Mouse (Mus musculus): ENCODE measurements around the gene Akt1s1.
"Not testable (repeated sequence)": the region's sequence is repeated elsewhere in the genome, so short reads cannot be mapped to it uniquely, and the experiment has no call there.

Akt1s1 gene

DNA sequence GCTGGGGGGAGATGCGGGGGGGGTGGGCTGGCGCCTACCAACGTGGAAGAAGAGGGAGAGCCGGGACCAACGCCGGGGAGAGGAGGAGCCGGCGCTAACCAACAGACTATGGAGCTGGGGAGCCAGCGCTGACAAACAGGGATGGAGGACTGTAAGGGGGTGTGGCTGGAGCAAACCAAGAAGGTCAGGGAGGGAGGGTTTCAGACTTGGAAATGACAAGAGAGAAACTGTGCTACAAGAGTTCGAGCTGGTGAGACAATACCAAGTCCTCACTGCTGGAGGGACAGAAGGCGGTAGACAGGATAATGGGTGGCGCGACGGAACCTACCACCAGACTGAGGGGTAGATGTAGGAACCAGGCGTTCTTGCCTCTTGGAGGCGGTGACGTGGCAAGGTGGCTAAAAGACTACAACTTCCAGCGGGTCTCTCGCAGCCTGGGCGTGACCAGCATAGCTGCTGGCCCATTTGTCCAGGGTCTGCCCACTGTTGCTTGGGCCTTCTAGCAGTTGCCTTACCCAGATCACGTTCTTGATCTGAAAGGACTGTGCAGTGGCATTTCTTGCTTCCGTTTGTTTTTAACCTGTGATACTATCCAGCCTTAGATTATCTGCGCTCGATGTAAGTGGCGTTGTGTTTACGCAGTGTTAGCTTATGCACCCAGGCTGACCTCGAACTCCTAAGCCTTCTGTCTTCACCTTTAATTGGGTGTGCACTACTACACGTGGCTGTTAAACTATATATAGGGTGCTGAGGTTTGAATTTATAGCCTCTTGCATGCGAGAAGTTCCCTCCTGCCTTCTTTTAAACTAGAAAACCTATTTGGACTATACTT, 21.1 kb downstream of the Akt1s1 start, which contains the start of gene Ptov1:
Gene Ptov1 (minus strand): TSS at position 92 of the 832 bp plus-strand sequence.
- peak; percentile 72 for DNase-seq (ENCODE audit: low spot score)

DNA sequence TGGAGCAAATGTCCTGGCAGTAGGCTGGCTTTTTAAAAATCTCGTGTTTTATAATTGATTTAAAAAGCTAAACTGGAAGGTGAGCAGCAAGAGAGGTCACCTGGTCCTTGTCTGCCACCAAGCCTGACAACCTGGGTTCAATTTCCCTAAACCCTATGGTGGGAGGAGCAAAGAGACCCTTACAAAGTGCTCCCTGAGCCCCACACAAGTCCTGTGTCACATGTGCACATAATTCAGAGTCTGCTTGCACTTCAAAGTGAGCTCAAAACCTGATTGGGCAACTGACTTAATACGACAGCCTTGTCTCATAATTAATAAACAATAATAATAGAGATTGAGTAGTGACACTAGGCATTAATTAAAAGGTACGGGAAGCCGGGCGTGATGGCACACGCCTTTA, 21.8 kb downstream of the Akt1s1 start:
- DNase-seq (ENCODE audit: low spot score): no peak

DNA sequence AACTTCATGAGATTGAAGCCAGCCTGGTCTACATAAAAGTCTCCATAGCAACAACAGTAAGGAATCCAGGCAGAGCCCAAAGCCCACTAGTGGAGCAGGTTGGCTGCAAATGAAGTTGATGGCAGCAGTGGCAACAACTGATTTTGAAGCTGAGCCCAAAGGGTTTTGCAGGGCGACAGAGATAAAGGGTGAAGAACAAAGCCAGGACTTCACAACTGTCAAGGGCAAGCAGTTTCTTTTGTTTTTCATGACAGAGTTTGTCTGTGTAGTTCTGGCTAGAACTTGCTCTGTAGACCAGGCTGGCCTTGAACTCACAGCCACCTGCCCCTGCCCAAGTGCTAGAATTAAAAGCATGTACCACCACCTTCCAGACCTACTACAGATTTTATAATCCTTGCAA, 22.4 kb downstream of the Akt1s1 start:
- no peak for DNase-seq (ENCODE audit: low spot score)

DNA sequence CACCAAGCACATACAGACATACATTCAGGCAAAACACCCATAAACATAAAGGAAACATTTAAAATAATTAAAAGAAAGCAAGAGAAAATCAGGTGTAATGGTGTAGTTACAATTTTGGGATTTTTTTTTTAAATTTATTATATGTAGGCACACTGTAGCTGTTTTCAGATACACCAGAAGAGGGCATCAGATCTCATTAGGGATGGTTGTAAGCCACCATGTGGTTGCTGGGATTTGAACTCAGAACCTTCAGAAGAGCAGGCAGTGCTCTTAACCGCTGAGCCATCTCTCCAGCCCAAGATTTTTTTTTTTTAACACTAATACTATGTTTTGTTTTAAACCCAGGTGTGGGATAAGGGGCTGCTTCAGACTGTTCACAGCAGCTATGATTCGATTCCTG, 23.0 kb downstream of the Akt1s1 start:
- not testable (repeated sequence) for DNase-seq (ENCODE audit: low spot score)

DNA sequence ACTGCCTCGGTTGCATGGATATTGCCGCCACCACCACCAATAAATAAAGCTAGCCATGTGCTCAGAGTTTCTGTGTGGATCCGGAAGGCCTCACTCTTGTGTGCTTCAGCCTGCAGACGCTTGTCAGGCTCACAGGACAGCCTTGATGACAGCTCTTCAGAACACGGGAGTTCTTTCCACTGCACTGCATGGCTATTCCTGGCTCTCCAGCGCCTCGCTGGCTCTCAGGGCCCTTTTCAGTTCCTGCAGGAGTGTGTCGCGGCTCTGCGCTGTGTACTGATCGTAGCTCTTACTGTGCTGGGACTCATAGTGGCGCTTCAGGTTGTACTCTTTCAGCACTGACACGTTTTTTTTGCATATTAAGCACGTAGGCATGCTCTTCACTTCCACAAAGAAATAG, 29.0 kb downstream of the Akt1s1 start:
- DNase-seq (ENCODE audit: low spot score): no peak

DNA sequence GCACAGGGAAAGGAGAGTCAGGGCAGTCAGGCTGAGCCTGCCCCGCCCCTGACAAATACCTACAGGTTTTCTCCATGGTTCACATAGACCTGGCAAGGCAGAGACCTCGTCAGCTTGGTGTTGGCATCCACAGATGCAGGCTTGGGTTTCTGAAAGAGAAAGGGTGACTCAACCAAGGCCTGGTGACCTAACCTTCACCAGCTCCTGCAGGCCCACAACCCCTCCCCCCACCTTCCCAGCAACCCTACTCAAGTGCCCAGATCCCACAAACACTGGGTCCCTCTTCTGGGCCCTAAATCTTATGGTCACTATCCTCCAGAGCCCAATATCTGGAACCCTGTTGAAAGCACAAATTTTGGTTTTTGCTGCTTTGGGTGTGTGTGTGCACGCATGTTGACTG, 34.2 kb downstream of the Akt1s1 start:
- no peak for DNase-seq (ENCODE audit: low spot score)

DNA sequence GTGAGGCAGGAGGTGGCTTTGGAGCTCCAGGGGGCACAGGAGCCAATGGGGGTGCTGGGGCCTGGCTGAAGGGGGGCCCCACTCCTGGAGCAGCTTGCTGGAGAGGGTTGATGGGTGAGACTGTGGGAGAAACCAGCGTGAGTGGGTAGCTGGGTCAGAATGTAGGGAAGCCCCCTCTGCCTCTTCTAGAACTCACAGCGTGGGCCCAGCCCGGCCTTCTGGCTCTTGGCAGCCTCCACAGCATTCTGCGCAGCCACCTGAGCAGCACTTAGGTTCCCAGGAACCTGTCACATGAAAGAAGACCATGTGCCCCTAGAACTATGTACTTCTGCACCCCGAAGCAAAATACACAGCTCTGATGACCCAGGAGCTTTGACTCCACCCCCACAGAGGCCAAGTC, 35.8 kb downstream of the Akt1s1 start:
- no peak for DNase-seq (ENCODE audit: low spot score)

DNA sequence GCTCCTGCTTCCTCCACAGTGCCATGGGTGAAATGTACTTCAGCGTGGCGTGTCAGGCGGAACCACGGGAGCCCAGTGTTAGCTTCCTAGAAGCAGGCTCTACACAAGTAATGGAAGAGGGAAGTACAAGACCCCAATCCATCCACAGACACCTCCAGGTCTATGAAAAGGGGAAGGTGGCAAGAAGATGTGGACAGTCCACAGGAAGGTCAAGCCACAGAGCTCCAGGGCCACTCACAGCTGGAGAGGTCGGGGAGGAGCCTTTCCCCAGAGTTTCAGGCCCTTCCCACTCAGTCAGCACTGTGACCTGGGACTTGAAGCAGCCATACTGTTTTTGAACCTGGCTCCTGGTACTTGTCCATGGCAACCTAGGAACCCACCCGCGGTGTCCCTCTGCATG, 38.2 kb downstream of the Akt1s1 start:
- no peak for DNase-seq (ENCODE audit: low spot score)

DNA sequence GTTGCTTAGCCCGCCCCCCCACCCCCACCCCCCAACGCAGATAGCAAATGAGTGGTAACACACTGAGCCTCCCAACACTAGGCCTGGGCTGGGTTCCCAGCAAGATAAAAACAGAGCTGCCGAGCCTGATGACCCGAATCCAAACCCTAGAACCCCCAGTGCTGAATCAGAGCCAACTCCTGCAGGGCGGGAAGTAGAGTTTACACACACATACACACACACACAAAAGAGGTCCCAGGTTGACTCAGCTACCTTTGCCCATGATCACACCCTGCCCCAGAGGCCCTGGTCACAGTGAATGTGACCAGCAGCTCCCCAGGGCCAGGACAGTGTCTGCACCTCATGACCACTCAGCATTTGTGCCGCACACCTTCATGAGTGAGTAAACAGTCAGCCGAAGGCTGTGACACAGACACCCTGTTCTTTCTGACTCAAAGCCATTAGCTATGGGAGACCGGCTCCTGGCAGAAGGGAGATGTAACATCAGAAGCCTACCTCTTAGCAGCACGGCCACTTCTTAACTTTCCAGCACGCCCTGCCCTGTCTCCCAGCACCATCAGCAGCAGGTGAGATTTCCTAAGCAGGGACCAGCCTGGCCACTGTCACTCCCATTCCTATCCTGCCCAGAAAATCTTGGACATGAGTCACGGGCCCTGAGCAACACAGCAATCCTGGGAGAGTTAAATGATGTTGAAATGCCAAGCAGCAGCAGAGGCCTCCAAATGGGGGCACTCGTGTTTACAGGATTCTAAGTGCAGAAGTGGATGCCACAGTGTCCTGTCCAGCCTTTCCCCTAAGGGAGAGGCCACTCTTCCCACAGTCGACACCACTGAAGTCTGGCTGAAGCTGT, 39.7 kb downstream of the Akt1s1 start:
- no peak for DNase-seq (ENCODE audit: low spot score)

DNA sequence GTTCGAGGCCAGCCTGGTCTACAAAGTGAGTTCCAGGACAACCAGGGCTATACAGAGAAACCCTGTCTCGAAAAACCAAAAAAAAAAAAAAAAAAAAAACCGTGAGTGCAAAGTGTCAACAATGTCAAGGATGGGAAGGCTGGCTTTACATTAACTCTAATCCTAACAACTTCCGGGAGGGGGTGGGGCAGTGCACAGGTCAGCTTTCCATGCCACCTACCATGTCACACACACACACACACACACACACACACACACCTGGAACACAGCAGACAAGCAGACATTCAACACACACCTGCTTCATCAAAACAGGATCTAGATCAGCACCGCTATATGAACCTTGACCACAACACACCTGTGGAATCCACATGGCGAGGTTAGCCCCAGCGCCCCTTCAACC, 41.4 kb downstream of the Akt1s1 start:
- no peak for DNase-seq (ENCODE audit: low spot score)

DNA sequence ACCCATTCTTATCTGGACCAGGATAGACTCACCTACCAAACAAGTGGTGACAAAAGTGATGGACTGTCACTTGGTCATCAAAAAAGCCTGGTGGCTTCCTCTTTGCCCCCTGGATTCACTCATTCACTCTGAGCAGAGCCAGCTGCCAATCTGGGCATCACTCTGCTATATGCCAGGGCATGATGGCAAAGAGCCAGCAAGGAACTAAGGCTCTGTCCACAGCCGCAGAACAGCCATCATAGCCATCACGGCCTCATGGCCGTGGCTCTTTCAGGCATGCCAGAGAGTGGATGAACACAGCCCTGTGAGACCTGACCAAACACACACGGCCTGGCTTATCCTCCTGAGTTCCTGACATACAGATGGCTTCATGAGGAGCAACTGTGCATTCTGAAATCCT, 41.9 kb downstream of the Akt1s1 start:
- DNase-seq (ENCODE audit: low spot score): no peak

DNA sequence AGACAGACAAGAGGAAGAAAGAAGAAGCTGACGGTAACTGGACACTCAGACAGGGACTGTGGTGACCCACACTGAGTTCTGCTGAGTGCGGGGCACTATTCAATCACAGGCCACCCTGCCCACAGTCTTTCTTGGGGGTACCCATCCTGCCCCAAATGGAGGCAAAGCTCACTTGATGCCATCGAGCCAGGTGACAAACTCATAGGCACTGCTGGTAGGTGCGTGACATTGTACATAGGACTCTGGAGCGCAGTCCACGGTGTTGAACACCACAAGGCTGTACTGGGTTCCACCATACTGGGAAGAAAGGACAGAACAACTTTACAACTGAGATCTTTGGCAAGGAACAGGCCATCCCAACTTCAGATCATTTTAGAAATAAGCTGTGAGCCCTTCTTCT, 42.8 kb downstream of the Akt1s1 start:
- no peak for DNase-seq (ENCODE audit: low spot score)

DNA sequence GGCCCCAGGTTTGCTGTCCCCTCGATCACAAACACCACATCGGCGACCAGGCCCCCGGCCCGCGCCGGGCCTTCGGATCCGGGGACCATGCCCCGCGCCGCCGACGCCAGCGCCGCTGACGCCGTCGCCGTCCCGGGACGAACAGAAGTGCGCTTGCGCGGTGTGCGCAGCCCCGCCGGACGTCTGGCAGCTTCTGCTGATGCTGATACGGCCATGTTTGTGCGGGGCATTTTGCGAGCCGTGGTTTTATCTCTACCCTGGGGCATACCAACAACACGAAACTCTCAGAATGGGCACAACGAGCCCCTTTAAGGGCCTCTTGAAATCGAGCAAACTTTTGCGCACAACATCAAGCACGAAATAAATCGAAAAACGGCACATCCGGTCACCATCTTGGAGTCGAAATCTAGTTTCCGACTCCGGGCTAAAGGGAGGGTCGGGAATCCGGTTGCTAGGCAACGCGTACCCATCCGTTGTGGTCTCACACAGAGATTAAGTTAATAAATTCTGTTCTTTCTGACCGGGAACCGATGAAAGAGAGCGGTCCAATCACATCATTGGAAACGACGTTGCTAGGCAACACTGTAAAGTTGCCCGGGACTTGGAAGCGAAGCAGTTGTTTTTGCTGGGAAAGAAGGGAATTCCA, 43.6 kb downstream of the Akt1s1 start, which contains the start of gene Med25:
Gene Med25 (minus strand): TSS at position 437 of the 646 bp plus-strand sequence.
- peak; percentile 81 for DNase-seq (ENCODE audit: low spot score)

DNA sequence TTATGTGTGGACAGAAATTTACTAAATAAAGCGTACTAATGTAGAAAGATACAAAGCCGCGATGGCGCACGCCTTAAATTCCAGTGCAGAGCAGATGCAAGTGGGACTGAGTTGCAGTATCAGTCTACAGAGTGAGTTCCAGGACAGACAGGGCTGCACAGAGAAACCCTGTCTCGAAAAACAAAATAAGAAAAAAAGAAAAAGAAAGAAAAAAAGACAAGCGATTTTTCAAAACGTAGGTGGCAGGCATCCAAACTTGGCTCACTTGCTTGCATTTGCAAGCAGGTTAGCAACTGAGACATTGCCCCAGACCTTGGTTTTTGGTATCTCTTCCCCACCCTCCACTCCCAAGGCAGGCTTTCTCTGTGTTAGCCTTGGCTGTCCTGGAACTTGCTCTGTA, 44.4 kb downstream of the Akt1s1 start:
- no peak for DNase-seq (ENCODE audit: low spot score)

DNA sequence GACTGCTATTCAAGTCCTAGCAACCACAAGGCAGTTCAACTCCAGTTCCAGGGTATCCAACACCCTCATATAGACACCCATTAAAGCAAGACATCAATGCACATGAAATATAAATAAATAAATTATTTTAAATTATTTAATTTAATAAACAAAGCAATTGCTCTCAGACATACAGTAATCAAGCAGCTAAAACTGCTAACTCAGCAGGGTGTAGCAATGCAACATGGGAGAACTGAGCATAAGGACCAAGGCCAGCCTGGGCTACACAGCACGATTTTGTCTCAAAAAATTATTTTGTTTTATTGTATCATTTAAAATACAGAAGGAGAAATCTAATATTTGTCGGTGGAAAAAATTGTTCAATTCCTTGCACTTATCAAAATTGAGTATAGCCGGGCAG, 45.4 kb downstream of the Akt1s1 start:
- no peak for DNase-seq (ENCODE audit: low spot score)

DNA sequence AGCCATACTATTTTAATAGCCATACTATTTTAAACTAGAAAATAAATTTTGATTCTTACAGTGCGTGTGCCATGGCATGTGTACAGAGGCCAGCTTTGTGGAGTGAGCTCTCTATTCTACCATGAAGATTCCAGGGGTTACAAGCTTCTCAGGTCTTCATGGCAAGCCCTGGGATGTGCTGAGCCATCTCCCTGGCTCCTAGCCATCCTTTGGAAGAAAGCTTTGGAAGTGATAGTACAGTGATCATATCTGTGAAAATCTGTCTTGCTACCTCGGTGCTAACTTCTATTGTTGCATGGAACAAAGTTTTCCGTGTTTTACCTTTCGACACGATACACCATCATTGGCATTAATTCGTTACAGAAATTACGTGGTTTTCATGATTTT, 46.4 kb downstream of the Akt1s1 start:
- DNase-seq (ENCODE audit: low spot score): no peak

DNA sequence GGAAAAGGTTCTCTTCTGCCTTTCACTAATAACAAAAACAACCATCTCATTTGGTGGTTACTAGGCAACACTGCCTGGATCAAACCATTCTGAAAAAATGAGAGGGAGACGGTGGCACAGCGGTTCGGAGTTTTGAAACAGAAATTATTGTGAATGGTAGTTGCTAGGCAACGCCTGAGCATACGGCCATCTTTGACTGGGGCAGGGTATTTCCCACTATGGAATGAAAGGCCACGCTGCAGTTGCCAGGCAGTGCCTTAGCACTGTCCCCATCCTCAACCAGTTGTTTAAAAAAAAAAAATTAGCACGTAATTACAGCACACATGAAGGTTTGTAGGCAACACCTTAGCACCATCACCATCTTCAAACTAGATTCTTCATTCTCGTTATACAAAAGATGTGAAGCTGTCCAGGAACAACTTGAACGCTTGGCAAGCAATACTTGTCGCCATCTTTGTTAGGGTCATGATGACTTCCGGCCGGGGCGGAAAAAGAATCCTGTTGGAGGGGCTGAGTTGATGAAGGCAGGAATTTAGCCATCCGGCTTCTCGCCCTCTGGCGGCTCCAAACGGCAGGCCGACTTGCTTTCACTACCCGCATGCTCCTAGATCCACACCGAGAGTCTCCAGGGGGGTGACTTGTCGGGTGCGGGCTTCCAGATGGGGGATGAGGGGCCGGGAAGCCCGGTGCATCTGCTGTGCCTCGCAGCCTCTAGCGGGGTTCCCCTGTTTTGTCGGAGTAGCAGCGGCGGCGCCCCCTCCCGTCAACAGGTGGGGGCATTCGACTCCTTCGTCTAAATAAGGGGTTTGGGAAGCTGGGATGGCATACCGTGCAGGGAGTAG, 47.0 kb downstream of the Akt1s1 start, which contains the start of gene Fuz:
Gene Fuz (plus strand): TSS at position 487 of the 842 bp plus-strand sequence.
- DNase-seq (ENCODE audit: low spot score): peak; percentile 78

DNA sequence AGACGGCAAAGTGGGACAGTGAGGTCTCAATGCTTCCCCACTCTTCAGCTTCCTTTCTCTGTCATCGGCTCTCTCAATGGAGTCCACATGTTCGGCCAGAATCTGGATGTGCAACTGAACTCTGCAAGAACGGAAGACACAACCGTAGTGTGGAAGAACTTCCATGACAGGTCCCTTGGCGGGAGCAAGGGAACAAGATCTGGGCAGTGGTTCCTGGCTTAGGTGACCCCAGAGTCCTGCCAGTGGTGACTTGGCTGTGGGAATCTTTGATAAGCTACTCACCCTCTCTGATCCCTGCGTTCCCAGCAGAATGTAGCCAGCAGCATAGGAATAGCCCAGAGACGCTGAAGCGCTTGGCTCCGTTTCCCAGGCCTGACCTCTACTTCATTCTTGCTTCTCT, 47.7 kb downstream of the Akt1s1 start:
- DNase-seq (ENCODE audit: low spot score): no peak

DNA sequence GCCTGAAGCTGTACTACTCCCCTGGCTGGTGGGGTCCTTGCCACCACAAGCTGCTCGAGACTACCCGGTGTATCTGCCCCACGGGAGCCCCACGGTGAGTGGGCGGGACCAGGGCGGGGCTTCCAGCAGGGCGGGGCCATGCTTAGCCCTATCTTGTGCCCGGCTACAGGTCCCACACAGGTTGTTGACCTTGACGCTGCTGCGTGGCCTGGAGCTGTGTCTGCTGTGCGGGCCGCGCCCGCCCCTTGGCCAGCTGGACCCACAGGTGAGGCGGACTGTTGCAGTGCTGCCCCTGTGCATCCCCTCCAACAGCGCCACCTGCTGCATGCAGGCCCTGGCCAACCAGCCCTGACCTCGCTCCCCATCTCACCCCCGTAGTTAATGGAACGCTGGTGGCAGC, 49.8 kb downstream of the Akt1s1 start:
- DNase-seq (ENCODE audit: low spot score): no peak

DNA sequence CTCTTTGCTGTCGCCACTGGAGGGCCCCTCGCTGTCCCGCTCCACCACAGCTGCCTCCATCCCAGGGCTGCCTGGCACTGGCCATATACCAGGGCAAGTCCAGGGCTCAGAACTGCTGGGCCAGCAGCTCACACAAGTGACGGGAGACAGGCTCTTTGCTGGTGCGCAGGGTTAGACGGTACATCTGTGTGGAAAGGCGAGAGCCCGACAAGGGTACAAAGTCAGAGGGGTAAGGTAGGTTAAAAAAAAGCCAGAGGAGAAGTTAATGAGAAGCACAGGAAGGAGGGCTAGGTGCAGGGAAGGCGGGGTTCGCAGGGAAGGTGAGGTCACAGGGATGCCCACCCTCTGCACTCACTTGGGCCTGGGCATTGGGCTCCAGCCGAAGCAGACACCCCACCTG, 51.8 kb downstream of the Akt1s1 start:
- no peak for DNase-seq (ENCODE audit: low spot score)

DNA sequence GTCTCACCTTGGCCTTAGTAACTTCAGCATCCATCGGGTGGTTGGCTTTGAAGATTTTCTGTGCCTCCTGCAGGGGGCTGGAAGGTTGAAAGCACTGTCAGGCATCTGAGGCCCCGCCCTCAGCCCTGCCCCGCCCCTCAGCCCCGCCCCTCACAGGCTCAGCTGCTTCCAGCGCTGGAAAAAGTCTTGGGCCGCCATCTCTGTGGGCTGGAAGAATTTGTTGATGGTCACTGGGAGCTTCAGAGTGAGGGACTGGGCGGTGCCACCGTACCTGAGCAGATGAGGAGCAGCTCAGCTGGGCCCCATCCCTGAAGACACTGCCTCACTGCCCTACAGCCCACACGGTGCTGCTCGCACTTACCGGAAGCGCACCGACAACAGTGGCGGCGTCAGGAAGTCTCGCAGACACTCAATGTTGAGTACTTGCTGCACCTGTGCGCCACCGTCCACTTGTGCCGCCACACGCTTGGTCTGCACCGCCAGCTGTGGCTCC, 52.5 kb downstream of the Akt1s1 start:
- DNase-seq (ENCODE audit: low spot score): no peak

Measured in urinary bladder, postnatal 25 days (tissue).